Mouse (Mus musculus) forebrain, postnatal 0 days (tissue): ENCODE data around the gene Cyp2a12. TPM values are rescaled to one million over a fixed set of nuclear protein-coding genes. Genes with fewer than 3 reads are reported as not detected.
"Not testable (repeated sequence)": the region's sequence is repeated elsewhere in the genome, so short reads cannot be mapped to it uniquely, and the experiment has no call there.

Source experiments
- ATAC-seq: fragments of 200-750 bp; cut with Nextera tagmentation; 2 replicates; pipeline ENCODE4 v1.8.0; 2017; ENCODE audit warnings: mild to moderate bottlenecking, moderate library complexity
- DNase-seq: peaks from one replicate; pipeline ENCODE4 v3.0.0-alpha.2; 2015
- H3K27ac ChIP-seq: fragments of 300-500 bp; sonication (generic); 2 replicates; pipeline ENCODE4 v1.5.1; 2014; ENCODE audit warnings: low read depth, mild to moderate bottlenecking, antibody characterized with exemption, low read length, moderate library complexity, mixed read lengths
- H3K27me3 ChIP-seq: fragments of 300-500 bp; sonication (generic); 2 replicates; pipeline ENCODE4 v1.6.1; 2014; ENCODE audit warnings: mild to moderate bottlenecking, low read length, mixed read lengths; ENCODE audit not compliant: insufficient read depth
- H3K36me3 ChIP-seq: fragments of 300-500 bp; sonication (generic); 2 replicates; pipeline ENCODE4 v1.6.1; 2014; ENCODE audit warnings: mild to moderate bottlenecking, moderate library complexity; ENCODE audit not compliant: insufficient read depth
- H3K4me1 ChIP-seq: fragments of 300-500 bp; sonication (generic); 2 replicates; pipeline ENCODE4 v1.6.1; 2014; ENCODE audit warnings: antibody characterized with exemption; ENCODE audit not compliant: insufficient read depth
- H3K4me2 ChIP-seq: fragments of 300-500 bp; sonication (generic); 2 replicates; pipeline ENCODE4 v1.6.1; 2014; ENCODE audit warnings: low read depth, mild to moderate bottlenecking, moderate library complexity
- H3K4me3 ChIP-seq: fragments of 300-500 bp; sonication (generic); 2 replicates; pipeline ENCODE4 v1.5.1; 2014; ENCODE audit warnings: low read depth, low read length, mixed read lengths
- H3K9ac ChIP-seq: fragments of 300-500 bp; sonication (generic); 2 replicates; pipeline ENCODE4 v1.6.1; 2014; ENCODE audit warnings: mild to moderate bottlenecking
- H3K9me3 ChIP-seq: fragments of 300-500 bp; sonication (generic); 2 replicates; pipeline ENCODE4 v1.6.1; 2016; ENCODE audit warnings: low read length
- CTCF ChIP-seq: sonication (generic); IDR thresholded peaks from 2 replicates; pipeline ENCODE4 v1.5.1; 2016; ENCODE audit warnings: antibody characterized with exemption, control low read depth, low read depth
- WGBS: fragments of 180-500 bp; shearing (Covaris S2); extraction: QIAGEN DNeasy Blood & Tissue Kit; methylation state at CpG from one replicate; pipeline ENCODE4 v1.1.7; 2014; 5-methylcytosine and 5-hydroxymethylcytosine counted together
- polyA plus RNA-seq: library from polyadenylated mRNA; unstranded; fragments of >200 nt; fragmentation: Nextera tagmentation; extraction: Ambion mirVana; gene quantifications from 2 replicates; pipeline ENCODE4 v1.2.1, GENCODE M21; 2015
- total RNA-seq: library from RNA; depleted of rRNA; stranded (reverse); fragments of >200 nt; gene quantifications from 2 replicates; pipeline ENCODE4 v1.2.3, GENCODE M21; 2014; rRNA removed

The Cyp2a12 gene
- total RNA-seq: not detected in 2 replicates
- not detected in 2 replicates for polyA plus RNA-seq

DNA sequence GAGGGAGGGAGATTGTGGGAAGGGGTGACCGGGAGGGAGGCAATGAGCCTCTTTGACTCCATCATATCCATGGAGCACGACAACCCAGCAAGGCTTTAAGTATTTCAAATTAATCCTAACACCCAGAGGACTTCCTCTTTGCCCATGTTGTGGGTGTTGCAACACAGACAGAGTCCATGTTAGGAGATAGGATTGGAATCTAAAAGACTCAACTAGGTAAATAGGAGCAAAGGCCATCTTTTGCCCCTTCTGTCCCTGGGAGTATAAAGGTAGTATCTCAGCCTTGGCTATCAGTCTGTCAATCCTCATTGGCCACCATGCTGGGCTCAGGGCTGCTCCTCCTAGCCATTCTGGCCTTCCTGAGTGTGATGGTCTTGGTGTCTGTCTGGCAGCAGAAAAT, at the start of gene Cyp2a12:
Gene Cyp2a12 (plus strand): TSS at position 293 of the 400 bp plus-strand sequence.
- no peak within 1 kb of the TSS for H3K27ac ChIP-seq
- no peak within 1 kb of the TSS for H3K4me3 ChIP-seq
- no peaks in the 10 kb centered on the region for H3K36me3 ChIP-seq
- WGBS: 83% methylated on average over 2 of the region's 2 CpGs
- no peak for ATAC-seq
- H3K4me1 ChIP-seq: no peaks in the 10 kb centered on the region
- TF ChIP-seq CTCF: no peak
- H3K9ac ChIP-seq: no peak within 1 kb of the TSS
- no peaks in the 10 kb centered on the region for H3K9me3 ChIP-seq
- no peaks in the 10 kb centered on the region for H3K27me3 ChIP-seq
- no peak within 1 kb of the TSS for H3K4me2 ChIP-seq
- DNase-seq: no peak

DNA sequence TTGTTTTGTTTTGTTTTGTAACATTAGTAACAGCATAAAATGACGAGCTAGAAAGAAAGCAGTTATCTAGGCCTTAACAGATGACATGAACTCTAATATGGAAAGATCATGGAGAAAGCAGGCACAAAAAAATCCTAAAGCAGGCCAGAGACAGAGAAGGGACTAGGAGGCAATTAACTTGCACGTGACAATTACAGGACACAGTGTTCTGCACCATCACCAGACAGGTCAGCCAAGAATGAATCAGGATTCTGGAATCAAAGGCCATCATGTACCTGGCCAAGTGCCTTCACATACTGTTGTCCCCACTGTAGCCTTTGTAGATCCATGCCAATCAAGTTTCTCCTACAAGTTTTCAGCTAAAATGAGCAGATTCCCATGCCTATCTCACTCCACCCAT, 47.4 kb upstream of the Cyp2a12 start:
- not testable (repeated sequence) for DNase-seq, H3K9ac ChIP-seq, H3K27ac ChIP-seq, H3K4me3 ChIP-seq, ATAC-seq, H3K4me2 ChIP-seq, H3K27me3 ChIP-seq, H3K9me3 ChIP-seq, H3K4me1 ChIP-seq, H3K36me3 ChIP-seq
- 84% methylated on average over 2 of the region's 2 CpGs for WGBS

DNA sequence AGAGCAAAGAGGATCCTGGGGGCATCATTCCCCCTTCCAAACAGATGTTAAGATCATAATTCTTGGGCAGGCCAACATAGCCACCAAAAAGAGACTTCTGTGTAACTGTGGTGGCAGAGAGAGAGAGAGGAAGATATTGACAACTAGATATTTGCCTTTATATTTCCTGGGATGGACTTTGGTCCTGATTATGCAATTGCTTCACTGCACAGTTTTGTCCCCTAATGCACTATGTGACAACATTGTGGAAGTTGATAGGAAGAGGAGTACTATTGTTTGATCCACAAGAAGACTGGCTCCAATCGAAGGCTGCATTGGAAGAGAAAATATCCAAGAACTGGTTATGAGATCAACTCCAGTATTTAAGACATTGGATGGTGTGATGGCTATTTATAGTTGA, 46.9 kb upstream of the Cyp2a12 start:
- not testable (repeated sequence) for H3K4me1 ChIP-seq, H3K4me3 ChIP-seq, H3K27ac ChIP-seq, H3K4me2 ChIP-seq, H3K9me3 ChIP-seq, ATAC-seq, H3K9ac ChIP-seq, H3K27me3 ChIP-seq, DNase-seq, H3K36me3 ChIP-seq
- 69% methylated on average over 1 of the region's 1 CpGs for WGBS

DNA sequence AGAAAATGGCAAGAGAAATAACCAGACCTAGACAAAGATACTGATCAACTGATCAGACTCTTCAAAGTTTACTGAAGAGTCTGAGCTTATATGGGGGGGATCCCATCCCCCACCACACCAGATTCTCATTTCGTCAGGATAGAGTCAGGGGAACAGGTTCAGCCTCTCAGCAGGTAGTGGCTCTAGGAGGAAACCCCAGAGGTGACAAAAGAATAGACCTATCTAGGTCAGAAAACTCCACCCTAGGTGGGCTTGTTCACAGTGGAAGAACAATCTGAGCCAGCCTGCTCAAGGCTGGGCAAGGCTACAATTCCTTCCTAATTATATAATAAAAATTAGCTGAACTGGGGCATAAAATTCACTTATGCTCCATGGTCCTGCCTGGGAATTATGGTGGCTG, 46.3 kb upstream of the Cyp2a12 start:
- WGBS: 6% methylated on average over 1 of the region's 1 CpGs
- H3K4me2 ChIP-seq: no peak overlapping the region
- H3K4me1 ChIP-seq: no peaks in the 10 kb centered on the region
- no peaks in the 10 kb centered on the region for H3K9me3 ChIP-seq
- DNase-seq (no peak), ATAC-seq (no peak)
- H3K36me3 ChIP-seq: no peaks in the 10 kb centered on the region
- TF ChIP-seq CTCF: no peak
- H3K9ac ChIP-seq: no peak overlapping the region
- H3K27ac ChIP-seq: no peak overlapping the region
- no peaks in the 10 kb centered on the region for H3K27me3 ChIP-seq
- no peak overlapping the region for H3K4me3 ChIP-seq

DNA sequence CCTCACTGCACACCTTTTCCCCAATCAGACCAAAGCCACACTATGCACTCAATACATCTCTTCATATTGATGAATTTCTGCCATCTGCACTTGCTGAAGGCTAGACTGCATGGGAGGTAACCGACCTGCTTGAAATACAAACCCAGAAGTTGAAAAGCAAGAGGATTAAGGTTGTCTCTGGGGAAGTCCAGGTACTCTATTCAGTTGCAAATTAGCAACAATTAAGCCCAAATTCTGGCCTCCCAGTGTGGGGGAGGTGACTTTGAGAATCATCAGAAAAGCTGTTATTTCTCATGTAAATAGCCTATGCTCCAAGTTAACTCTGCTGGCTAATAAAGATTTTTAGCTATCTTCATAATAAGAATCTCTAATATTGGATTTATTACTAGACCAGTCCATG, 45.7 kb upstream of the Cyp2a12 start:
- not testable (repeated sequence) for H3K36me3 ChIP-seq, H3K4me2 ChIP-seq, H3K4me1 ChIP-seq, H3K9ac ChIP-seq, ATAC-seq, H3K27me3 ChIP-seq, H3K9me3 ChIP-seq, DNase-seq, H3K4me3 ChIP-seq, H3K27ac ChIP-seq
- 5% methylated on average over 1 of the region's 1 CpGs for WGBS

DNA sequence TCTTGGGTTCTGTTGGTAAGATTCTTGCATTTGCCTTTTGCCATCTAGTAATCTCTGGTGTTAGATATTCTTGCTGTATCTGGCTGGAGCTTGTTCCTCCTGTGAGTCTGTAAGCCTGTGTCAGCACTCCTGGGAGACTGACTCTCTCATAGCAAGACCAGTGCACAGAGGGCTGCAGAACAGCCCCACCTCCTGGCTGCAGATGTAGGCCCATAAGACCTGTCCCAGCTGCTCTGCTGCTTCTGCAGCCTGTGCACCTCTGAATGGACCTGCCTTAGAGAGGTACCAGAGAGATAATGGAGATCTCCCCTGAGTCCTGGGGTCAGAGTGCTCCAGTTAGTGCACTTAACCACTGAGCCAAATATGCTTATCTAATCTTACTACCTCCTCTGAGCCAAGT, 2.3 kb upstream of the Cyp2a12 start:
- H3K4me1 ChIP-seq, H3K27ac ChIP-seq, H3K36me3 ChIP-seq, DNase-seq, H3K9me3 ChIP-seq, H3K9ac ChIP-seq, H3K4me2 ChIP-seq, H3K4me3 ChIP-seq, ATAC-seq, H3K27me3 ChIP-seq: not testable (repeated sequence)

DNA sequence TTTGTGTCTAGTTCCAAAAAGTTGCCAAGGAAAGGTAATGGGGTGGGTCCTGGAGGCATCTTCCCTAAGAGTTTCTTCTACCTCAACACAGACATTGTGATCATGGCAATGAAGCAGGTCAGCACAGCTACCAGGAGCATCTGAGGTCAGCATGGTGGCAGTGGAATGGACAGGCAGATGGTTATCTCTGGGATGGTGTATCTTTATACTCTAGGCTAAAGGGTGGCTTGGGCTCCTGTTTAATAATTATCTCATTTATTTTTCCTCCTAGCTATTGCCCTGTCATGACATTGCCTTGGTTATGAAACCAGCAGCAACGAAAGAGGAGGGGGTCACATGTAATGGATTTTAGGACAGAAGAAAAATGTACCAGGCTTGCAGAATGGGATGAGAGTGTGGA, 20.0 kb downstream of the Cyp2a12 start:
- H3K27ac ChIP-seq, H3K4me2 ChIP-seq, H3K36me3 ChIP-seq, H3K9ac ChIP-seq, H3K27me3 ChIP-seq, H3K4me1 ChIP-seq, H3K4me3 ChIP-seq, DNase-seq, ATAC-seq, H3K9me3 ChIP-seq: not testable (repeated sequence)
- WGBS: 63% methylated on average over 1 of the region's 1 CpGs

DNA sequence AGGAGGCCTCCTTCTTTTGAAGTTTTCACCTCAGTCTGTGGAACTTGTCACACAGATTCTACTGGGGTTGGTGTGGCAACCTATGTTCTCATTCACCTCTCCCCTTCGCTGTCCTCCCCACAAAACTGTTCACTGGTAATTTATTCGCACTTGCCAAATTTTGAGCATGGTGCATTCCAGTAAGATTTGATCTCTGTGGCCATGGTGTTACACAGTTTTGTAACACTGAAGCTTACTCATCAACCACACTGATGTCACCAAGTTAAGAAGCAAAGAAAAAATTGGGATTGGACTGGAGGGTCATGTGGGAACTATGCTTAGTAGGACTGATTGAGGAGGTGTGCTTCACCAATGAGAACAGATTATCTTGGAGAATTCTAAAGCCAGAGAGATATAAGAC, 30.5 kb downstream of the Cyp2a12 start:
- WGBS: 92% methylated on average over 2 of the region's 2 CpGs
- ATAC-seq, H3K9me3 ChIP-seq, H3K4me2 ChIP-seq, DNase-seq, H3K27me3 ChIP-seq, H3K36me3 ChIP-seq, H3K27ac ChIP-seq, H3K4me3 ChIP-seq, H3K4me1 ChIP-seq, H3K9ac ChIP-seq: not testable (repeated sequence)

DNA sequence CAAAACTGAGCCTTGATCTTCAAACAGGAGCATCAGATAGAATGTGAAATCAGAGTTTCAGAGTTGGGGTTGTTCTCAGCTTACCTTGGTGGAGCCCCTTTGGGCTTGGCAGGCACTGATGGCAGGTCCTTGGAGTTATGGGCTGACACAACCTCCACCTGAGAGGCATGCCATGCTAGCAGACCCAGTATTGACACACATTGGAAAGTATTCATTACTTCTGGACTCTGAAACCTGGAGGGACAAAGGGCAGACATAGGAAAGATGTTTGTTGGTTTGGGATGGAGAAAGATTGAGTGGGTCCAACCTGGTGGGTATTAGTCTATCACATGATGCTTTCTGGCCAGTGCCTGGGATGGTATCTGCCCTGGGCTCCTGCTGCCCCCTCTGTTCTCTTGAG, 31.0 kb downstream of the Cyp2a12 start:
- H3K9me3 ChIP-seq, H3K27ac ChIP-seq, H3K27me3 ChIP-seq, DNase-seq, ATAC-seq, H3K36me3 ChIP-seq, H3K9ac ChIP-seq, H3K4me2 ChIP-seq, H3K4me3 ChIP-seq, H3K4me1 ChIP-seq: not testable (repeated sequence)
